Mouse (Mus musculus) neural tube, embryonic 14.5 days (tissue): ENCODE measurements around the gene Myo16. TPM values are rescaled to one million over a fixed set of nuclear protein-coding genes. Genes with fewer than 3 reads are reported as not detected.

Experiments used
- ATAC-seq: fragments of 200-750 bp; cut with Nextera tagmentation; 2 replicates; pipeline ENCODE4 v1.8.0; 2017; ENCODE audit warnings: low read depth, mild to moderate bottlenecking, moderate TSS enrichment, moderate library complexity
- H3K27ac ChIP-seq: fragments of 300-500 bp; sonication (generic); 2 replicates; pipeline ENCODE4 v1.5.1; 2014; ENCODE audit warnings: low read depth, mild to moderate bottlenecking, control low read depth, low read length, moderate library complexity, mixed read lengths
- H3K27me3 ChIP-seq: fragments of 300-500 bp; sonication (generic); 2 replicates; pipeline ENCODE4 v1.6.1; 2014; ENCODE audit warnings: low read length; ENCODE audit not compliant: control insufficient read depth, insufficient read depth
- H3K36me3 ChIP-seq: fragments of 300-500 bp; sonication (generic); 2 replicates; pipeline ENCODE4 v1.6.1; 2014; ENCODE audit warnings: low read length, mixed read lengths; ENCODE audit not compliant: control insufficient read depth, insufficient read depth
- H3K4me1 ChIP-seq: fragments of 300-500 bp; sonication (generic); 2 replicates; pipeline ENCODE4 v1.6.1; 2014; ENCODE audit warnings: low read length; ENCODE audit not compliant: control insufficient read depth, insufficient read depth
- H3K4me2 ChIP-seq: fragments of 300-500 bp; sonication (generic); 2 replicates; pipeline ENCODE4 v1.6.1; 2014; ENCODE audit warnings: mild to moderate bottlenecking, low read depth, low read length, control low read depth
- H3K4me3 ChIP-seq: fragments of 300-500 bp; sonication (generic); 2 replicates; pipeline ENCODE4 v1.5.1; 2014; ENCODE audit warnings: low read depth, low read length, control low read depth, mixed read lengths
- H3K9ac ChIP-seq: fragments of 300-500 bp; sonication (generic); replicated peaks from 2 replicates; pipeline ENCODE4 v1.6.1; 2014; ENCODE audit warnings: low read depth, mild to moderate bottlenecking, control low read depth, low read length, mixed read lengths
- H3K9me3 ChIP-seq: fragments of 300-500 bp; sonication (generic); 2 replicates; pipeline ENCODE4 v1.6.1; 2016; ENCODE audit warnings: low read length; ENCODE audit not compliant: control insufficient read depth
- WGBS: fragments of 180-500 bp; shearing (Covaris S2); extraction: QIAGEN DNeasy Blood & Tissue Kit; methylation state at CpG from one replicate; pipeline ENCODE4 v1.1.7; 2014; 5-methylcytosine and 5-hydroxymethylcytosine counted together
- polyA plus RNA-seq: library from polyadenylated mRNA; unstranded; fragments of >200 nt; fragmentation: Nextera tagmentation; extraction: Ambion mirVana; gene quantifications from 2 replicates; pipeline ENCODE4 v1.2.1, GENCODE M21; 2014

Myo16 gene
- polyA plus RNA-seq, 1 experiment from 2014 or later, result 11.8 TPM

GRCm38 (mm10) chr8:10243344-10243743 is 89.6 kb downstream of the Myo16 start:
- no peaks in the 10 kb centered on the region for H3K4me1 ChIP-seq
- no peak overlapping the region for H3K9ac ChIP-seq
- 81% methylated on average over 3 of the region's 3 CpGs for WGBS
- H3K27me3 ChIP-seq, result no peaks in the 10 kb centered on the region
- no peak for ATAC-seq
- no peak overlapping the region for H3K4me3 ChIP-seq
- H3K27ac ChIP-seq, result no peak overlapping the region
- no peak overlapping the region for H3K4me2 ChIP-seq
- no peaks in the 10 kb centered on the region for H3K36me3 ChIP-seq
- no peaks in the 10 kb centered on the region for H3K9me3 ChIP-seq

GRCm38 (mm10) chr8:10249156-10249555 is 95.4 kb downstream of the Myo16 start:
- Histone ChIP-seq H3K27me3 (no peaks in the 10 kb centered on the region), H3K4me3 (peak overlapping the region; percentile 17; the same call in 1 of the 2 replicates), H3K36me3 (no peaks in the 10 kb centered on the region), H3K27ac (no peak overlapping the region), H3K9ac (no peak overlapping the region; the same call in 1 of the 2 replicates), H3K4me1 (0 out of 2 replicates have a peak, but pooled peaks cover 3% of the 10 kb centered on the region), H3K9me3 (no peaks in the 10 kb centered on the region), H3K4me2 (peak overlapping the region; percentile 43)
- ATAC-seq, result peak; percentile 71; the same call in 1 of the 2 replicates
- WGBS, result 3% methylated on average over 15 of the region's 15 CpGs

DNA sequence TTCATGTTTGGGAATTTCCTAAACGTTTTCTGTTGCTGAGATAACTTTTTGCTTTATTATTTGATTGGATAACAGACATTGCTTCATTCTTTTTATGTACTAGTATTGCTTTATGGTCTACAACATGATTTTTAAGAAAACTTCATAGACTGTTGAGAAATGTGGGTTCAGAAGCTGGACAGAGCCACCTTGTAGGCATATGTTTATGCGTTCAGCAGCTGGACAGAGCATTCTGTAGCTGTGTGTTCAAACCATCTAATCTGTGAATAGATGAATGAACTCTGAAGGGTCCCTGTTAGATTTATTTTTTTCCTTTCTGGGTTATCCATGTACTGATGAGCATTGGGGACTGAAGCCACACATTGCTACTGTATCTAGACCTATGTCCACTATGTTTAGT is 102.0 kb downstream of the Myo16 start:
- H3K4me3 ChIP-seq, result no peak overlapping the region
- H3K27ac ChIP-seq, result no peak overlapping the region
- no peak overlapping the region for H3K9ac ChIP-seq
- no peaks in the 10 kb centered on the region for H3K27me3 ChIP-seq
- WGBS, result 79% methylated on average over 2 of the region's 2 CpGs
- no peaks in the 10 kb centered on the region for H3K36me3 ChIP-seq
- H3K4me2 ChIP-seq, result no peak overlapping the region
- no peaks in the 10 kb centered on the region for H3K9me3 ChIP-seq
- no peak for ATAC-seq
- no peaks in the 10 kb centered on the region for H3K4me1 ChIP-seq

GRCm38 (mm10) chr8:10256563-10256962 is 102.9 kb downstream of the Myo16 start:
- no peak for ATAC-seq
- H3K4me1 ChIP-seq, result no peaks in the 10 kb centered on the region
- H3K36me3 ChIP-seq, result no peaks in the 10 kb centered on the region
- H3K9ac ChIP-seq, result no peak overlapping the region
- H3K27ac ChIP-seq, result no peak overlapping the region
- whole genome bisulfite sequencing, result 90% methylated on average over 3 of the region's 3 CpGs
- H3K9me3 ChIP-seq, result no peaks in the 10 kb centered on the region
- no peaks in the 10 kb centered on the region for H3K27me3 ChIP-seq
- no peak overlapping the region for H3K4me3 ChIP-seq
- no peak overlapping the region for H3K4me2 ChIP-seq

- ATAC-seq, result no peak
- no peak overlapping the region for H3K4me2 ChIP-seq
- no peak overlapping the region for H3K27ac ChIP-seq
- H3K36me3 ChIP-seq, result no peaks in the 10 kb centered on the region
- H3K9me3 ChIP-seq, result no peaks in the 10 kb centered on the region
- WGBS, result 96% methylated on average over 4 of the region's 4 CpGs
- no peak overlapping the region for H3K4me3 ChIP-seq
- no peaks in the 10 kb centered on the region for H3K4me1 ChIP-seq
- H3K27me3 ChIP-seq, result no peaks in the 10 kb centered on the region
- H3K9ac ChIP-seq, result no peak overlapping the region
Measured at GRCm38 (mm10) chr8:10270094-10270493, 116.4 kb downstream of the Myo16 start.

DNA sequence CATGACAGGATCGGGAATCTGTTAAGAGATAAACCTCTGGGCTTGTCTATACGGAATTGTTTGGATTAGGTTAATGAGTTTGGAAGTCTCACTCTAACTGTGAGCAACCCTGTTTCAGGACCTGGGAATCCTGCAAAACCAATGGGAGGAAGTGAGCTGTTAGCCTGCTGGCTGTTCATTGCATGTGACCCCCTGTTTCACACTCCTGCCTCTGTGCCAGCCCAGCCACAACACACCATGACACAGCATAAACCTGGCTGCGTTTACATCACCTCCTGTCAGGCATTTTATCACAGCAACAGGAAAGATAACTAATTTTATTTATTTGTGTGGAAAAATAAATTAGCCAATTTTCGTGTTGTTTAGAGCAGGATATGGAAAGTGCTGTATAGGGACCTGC is 138.9 kb downstream of the Myo16 start:
- WGBS, result 82% methylated on average over 4 of the region's 4 CpGs
- no peaks in the 10 kb centered on the region for H3K36me3 ChIP-seq
- H3K27ac ChIP-seq, result no peak overlapping the region
- ATAC-seq, result no peak
- H3K9ac ChIP-seq, result no peak overlapping the region
- no peak overlapping the region for H3K4me3 ChIP-seq
- H3K4me2 ChIP-seq, result no peak overlapping the region
- H3K27me3 ChIP-seq, result no peaks in the 10 kb centered on the region
- H3K9me3 ChIP-seq, result no peaks in the 10 kb centered on the region
- no peaks in the 10 kb centered on the region for H3K4me1 ChIP-seq

DNA sequence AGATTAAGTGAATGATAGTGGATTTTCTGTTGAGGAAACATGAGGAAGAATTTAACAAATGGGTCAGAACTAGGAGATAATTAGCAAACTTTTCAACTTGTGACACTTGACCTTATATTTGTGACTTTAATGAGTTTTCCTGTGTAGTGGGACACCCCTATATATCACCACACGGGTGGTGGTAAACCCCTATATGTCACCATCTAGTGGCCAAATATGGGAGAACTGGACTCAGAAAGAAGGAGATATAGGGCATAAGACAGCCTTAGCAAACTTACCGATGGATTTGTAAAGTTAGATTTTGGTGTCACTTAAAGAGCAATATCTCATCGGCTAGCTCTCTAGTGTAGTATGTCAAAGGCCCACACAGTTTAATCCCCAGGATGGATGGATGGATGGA is 147.1 kb downstream of the Myo16 start:
- no peak overlapping the region for H3K27ac ChIP-seq
- no peak overlapping the region for H3K4me2 ChIP-seq
- H3K4me3 ChIP-seq, result no peak overlapping the region
- WGBS, result 54% methylated on average over 3 of the region's 3 CpGs
- no peak for ATAC-seq
- no peaks in the 10 kb centered on the region for H3K9me3 ChIP-seq
- no peak overlapping the region for H3K9ac ChIP-seq
- no peaks in the 10 kb centered on the region for H3K36me3 ChIP-seq
- H3K27me3 ChIP-seq, result no peaks in the 10 kb centered on the region
- no peaks in the 10 kb centered on the region for H3K4me1 ChIP-seq

DNA sequence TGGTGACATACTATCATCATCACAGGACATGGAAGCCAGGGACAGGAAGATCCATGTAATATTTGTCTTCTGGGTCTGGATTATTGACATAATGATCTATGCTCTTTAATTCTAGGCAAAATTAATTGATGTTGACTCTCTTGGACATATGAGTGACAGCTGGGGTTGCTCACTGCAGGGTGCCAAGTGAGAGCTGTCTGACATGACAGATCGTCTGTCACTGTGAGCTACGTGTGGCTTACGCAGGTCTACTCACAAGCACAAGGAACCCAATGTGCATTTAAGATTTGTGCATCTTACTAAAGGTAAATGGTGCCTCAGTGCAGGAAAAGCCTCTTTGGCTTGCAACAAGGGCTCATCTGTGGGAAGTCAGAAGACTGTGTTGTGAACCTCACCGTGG is 149.3 kb downstream of the Myo16 start:
- no peak overlapping the region for H3K4me2 ChIP-seq
- H3K4me3 ChIP-seq, result no peak overlapping the region
- peaks cover 5% of the 10 kb centered on the region for H3K4me1 ChIP-seq
- no peaks in the 10 kb centered on the region for H3K9me3 ChIP-seq
- no peaks in the 10 kb centered on the region for H3K36me3 ChIP-seq
- ATAC-seq, result no peak
- 63% methylated on average over 4 of the region's 4 CpGs for WGBS
- no peak overlapping the region for H3K27ac ChIP-seq
- H3K9ac ChIP-seq, result no peak overlapping the region
- no peaks in the 10 kb centered on the region for H3K27me3 ChIP-seq

DNA sequence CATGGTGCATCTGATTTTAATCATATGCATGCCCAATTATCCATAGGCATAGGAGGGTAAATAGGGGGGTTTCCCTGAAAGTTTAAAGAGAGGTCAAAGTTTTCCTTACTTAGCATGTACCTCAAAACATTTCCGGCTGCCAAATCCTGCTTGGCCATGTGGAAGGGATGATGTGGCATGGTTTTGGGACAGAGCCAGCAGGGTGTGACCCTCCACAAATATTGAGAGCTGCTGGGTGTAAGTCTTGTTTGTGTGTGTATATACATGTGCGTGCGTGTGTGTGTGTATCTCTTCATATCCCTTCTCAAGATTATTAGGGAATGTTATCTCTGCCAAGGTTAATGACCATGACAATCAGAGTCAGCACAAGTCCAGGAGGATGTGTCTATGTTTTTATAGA is 150.3 kb downstream of the Myo16 start:
- no peak overlapping the region for H3K4me2 ChIP-seq
- no peaks in the 10 kb centered on the region for H3K27me3 ChIP-seq
- ATAC-seq, result no peak
- 90% methylated on average over 3 of the region's 3 CpGs for WGBS
- H3K36me3 ChIP-seq, result no peaks in the 10 kb centered on the region
- no peaks in the 10 kb centered on the region for H3K9me3 ChIP-seq
- no peak overlapping the region for H3K4me3 ChIP-seq
- no peak overlapping the region for H3K27ac ChIP-seq
- peaks cover 7% of the 10 kb centered on the region for H3K4me1 ChIP-seq
- H3K9ac ChIP-seq, result no peak overlapping the region

- 71% methylated on average over 1 of the region's 1 CpGs for whole genome bisulfite sequencing
- Histone ChIP-seq H3K9ac (no peak overlapping the region), H3K27ac (no peak overlapping the region), H3K36me3 (no peaks in the 10 kb centered on the region), H3K9me3 (no peaks in the 10 kb centered on the region), H3K4me3 (no peak overlapping the region), H3K27me3 (no peaks in the 10 kb centered on the region), H3K4me2 (no peak overlapping the region), H3K4me1 (peaks cover 7% of the 10 kb centered on the region)
- no peak for ATAC-seq
Measured at GRCm38 (mm10) chr8:10304721-10305120, 151.0 kb downstream of the Myo16 start.
